Mouse (Mus musculus): ENCODE measurements around the gene Tnf.
A peak's percentile ranks its signal among the peaks of the same experiment; 100 is the strongest.
"Not testable (repeated sequence)": the region's sequence is repeated elsewhere in the genome, so short reads cannot be mapped to it uniquely, and the experiment has no call there.

Gene Tnf

GRCm38 (mm10) chr17:35234090-35234489 lies 32.3 kb upstream of the Tnf start:
- not testable (repeated sequence) for DNase-seq (ENCODE audit: inconsistent ontology term)

- no peak for DNase-seq (ENCODE audit: inconsistent ontology term)
Observed at GRCm38 (mm10) chr17:35233114-35233980, 31.5 kb upstream of the Tnf start, which contains the start of gene Atp6v1g2. Gene Atp6v1g2, plus strand, starts transcription at chr17:35233660.

GRCm38 (mm10) chr17:35232659-35233058 lies 30.9 kb upstream of the Tnf start:
- DNase-seq (ENCODE audit: inconsistent ontology term) = no peak

- peak; percentile 60 for DNase-seq (ENCODE audit: inconsistent ontology term)
Observed at GRCm38 (mm10) chr17:35232043-35232442, 30.2 kb upstream of the Tnf start.

- no peak for DNase-seq (ENCODE audit: inconsistent ontology term)
Observed at GRCm38 (mm10) chr17:35231022-35231421, 29.2 kb upstream of the Tnf start.

- DNase-seq (ENCODE audit: inconsistent ontology term) = no peak
Observed at GRCm38 (mm10) chr17:35226561-35227046, 24.8 kb upstream of the Tnf start.

- DNase-seq (ENCODE audit: inconsistent ontology term) = peak; percentile 65
Observed at GRCm38 (mm10) chr17:35225456-35225855, 23.6 kb upstream of the Tnf start.

- DNase-seq (ENCODE audit: inconsistent ontology term) = no peak
Observed at GRCm38 (mm10) chr17:35224641-35225040, 22.8 kb upstream of the Tnf start.

- no peak for DNase-seq (ENCODE audit: inconsistent ontology term)
Observed at GRCm38 (mm10) chr17:35222299-35222698, 20.5 kb upstream of the Tnf start.

GRCm38 (mm10) chr17:35220156-35220952 lies 18.5 kb upstream of the Tnf start, which contains the start of gene Gm16181:
Gene Gm16181, plus strand, starts transcription at chr17:35220834.
- no peak for DNase-seq (ENCODE audit: inconsistent ontology term)

GRCm38 (mm10) chr17:35219601-35220041 lies 17.8 kb upstream of the Tnf start:
- no peak for DNase-seq (ENCODE audit: inconsistent ontology term)

GRCm38 (mm10) chr17:35218516-35219193 lies 16.8 kb upstream of the Tnf start:
- DNase-seq (ENCODE audit: inconsistent ontology term) = no peak

GRCm38 (mm10) chr17:35213071-35213470 lies 11.3 kb upstream of the Tnf start:
- DNase-seq (ENCODE audit: inconsistent ontology term) = no peak

GRCm38 (mm10) chr17:35210593-35210992 lies 8.8 kb upstream of the Tnf start:
- no peak for DNase-seq (ENCODE audit: inconsistent ontology term)

GRCm38 (mm10) chr17:35209785-35210535 lies 8.2 kb upstream of the Tnf start:
- DNase-seq (ENCODE audit: inconsistent ontology term) = no peak

GRCm38 (mm10) chr17:35205380-35205769 lies 3.6 kb upstream of the Tnf start:
- DNase-seq (ENCODE audit: inconsistent ontology term) = no peak

GRCm38 (mm10) chr17:35204494-35205379 lies 2.9 kb upstream of the Tnf start, which contains the start of gene Lta:
Gene Lta, minus strand, starts transcription at chr17:35205351.
- DNase-seq (ENCODE audit: inconsistent ontology term) = no peak

- DNase-seq (ENCODE audit: inconsistent ontology term) = no peak
Observed at GRCm38 (mm10) chr17:35202442-35202841, 635 bp upstream of the Tnf start.

GRCm38 (mm10) chr17:35201128-35201527 lies 679 bp downstream of the Tnf start:
- no peak for DNase-seq (ENCODE audit: inconsistent ontology term)

GRCm38 (mm10) chr17:35200398-35200797 lies 1.4 kb downstream of the Tnf start:
- DNase-seq (ENCODE audit: inconsistent ontology term) = no peak

Measured in Muller cell, postnatal 12 days (primary cell).